In the genomic region with DNA sequence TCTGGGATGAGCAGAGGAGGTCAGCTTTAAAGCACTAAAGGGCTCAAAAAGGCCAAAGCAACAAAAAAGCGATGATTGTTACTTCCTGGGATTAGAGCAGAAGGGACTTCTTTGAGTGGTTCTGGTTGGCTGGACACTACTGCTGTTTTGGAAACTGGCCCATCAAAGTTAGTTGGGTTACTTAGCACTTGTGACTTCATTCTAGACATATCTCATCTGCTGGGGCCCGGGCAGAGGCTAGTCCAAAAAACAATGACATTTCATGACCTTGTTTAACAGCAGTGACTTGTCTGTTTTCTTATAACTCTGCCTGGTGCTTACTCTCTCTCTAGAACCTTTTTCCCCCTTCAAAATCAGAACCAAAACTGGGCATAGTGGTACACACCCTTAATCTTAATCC, we compare ENCODE assay signal across 18 mouse cellular contexts. TPM values are rescaled to one million over a fixed set of nuclear protein-coding genes. Genes with fewer than 3 reads are reported as not detected.
DNase-seq lines count a peak whose midpoint lies in the region; ATAC-seq and TF ChIP-seq lines count a peak whose summit lies in the region.
"Had no signal": no experiment of that assay in that cellular context is flagged by ENCODE, and none has a peak within 500 bp of the region (broad histone marks: within the 10 kb centered on the region; RNA-seq: fewer than 3 reads in every experiment).

No protein-coding gene starts in this region.

- no peak overlapping the region for H3K4me3 ChIP-seq in heart, embryonic 11.5 days (ENCODE audit: low read depth, low read length)
- H3K4me3 ChIP-seq in CH12.LX (replicated peaks in 1 of 3; ENCODE audit: low read depth in 2 of 3, low read length in 2 of 3, poor library complexity in 1 of 3), result no peak overlapping the region
- H3K4me3 ChIP-seq: embryonic facial prominence, embryonic 12.5 days; forebrain, embryonic 15.5 days; heart, adult 2 months; hindbrain, embryonic 10.5 days had no signal

- H3K27ac ChIP-seq in heart, embryonic 11.5 days (ENCODE audit: low read depth, low read length), result no peak overlapping the region
- H3K27ac ChIP-seq in CH12.LX (ENCODE audit: insufficient read depth, low read depth), result peak overlapping the region; percentile 95
- H3K27ac ChIP-seq: embryonic facial prominence, embryonic 12.5 days; forebrain, embryonic 15.5 days; heart, adult 2 months; hindbrain, embryonic 10.5 days; hindbrain, embryonic 14.5 days had no signal

- dilution Hi-C loops in CH12.LX (cut with MboI; ENCODE audit: extremely low pct_ligation_motif_present, extremely low pct_unique_long_range_greater_than_20kb, low sequenced_read_pairs), result no loop called here

- in situ Hi-C loops in CH12.LX (cut with MboI; ENCODE audit: low pct_ligation_motif_present, low pct_unique_long_range_greater_than_20kb, low sequenced_read_pairs), result no loop called here

- TF ChIP-seq EP300 in CH12.LX (IDR thresholded peaks at IDR 0.05; ENCODE audit: low read length), result peak; percentile 71

- no peaks in the 10 kb centered on the region for H3K36me3 ChIP-seq in heart, embryonic 11.5 days (ENCODE audit: control insufficient read depth, insufficient read depth, low read length)
- no peaks in the 10 kb centered on the region for H3K36me3 ChIP-seq in CH12.LX (replicated peaks in 1 of 2; ENCODE audit: control insufficient read depth in 1 of 2, insufficient read depth in 1 of 2, low read length in 1 of 2)
- H3K36me3 ChIP-seq: embryonic facial prominence, embryonic 12.5 days; forebrain, embryonic 15.5 days; hindbrain, embryonic 10.5 days had no signal

- peaks cover 31% of the 10 kb centered on the region for H3K79me2 ChIP-seq in CH12.LX (replicated peaks; ENCODE audit: control insufficient read depth, extremely low read depth, insufficient read depth, poor library complexity, severe bottlenecking)

- H3K9ac ChIP-seq in heart, embryonic 11.5 days (ENCODE audit: low read depth, low read length), result no peak overlapping the region
- peak overlapping the region; percentile 71 for H3K9ac ChIP-seq in CH12.LX (ENCODE audit: insufficient read depth, low read depth)
- H3K9ac ChIP-seq: embryonic facial prominence, embryonic 12.5 days; forebrain, embryonic 15.5 days; hindbrain, embryonic 14.5 days had no signal

- H3K4me1 ChIP-seq in heart, embryonic 11.5 days (ENCODE audit: control insufficient read depth, insufficient read depth, low read length), result no peaks in the 10 kb centered on the region
- peaks cover 5 to 63% of the 10 kb centered on the region in 2 experiments; a peak in 3 of 4 replicates for H3K4me1 ChIP-seq in CH12.LX (ENCODE audit: control insufficient read depth in 1 of 2, insufficient read depth in 2 of 2)
- H3K4me1 ChIP-seq: forebrain, embryonic 15.5 days; hindbrain, embryonic 10.5 days had no signal

- ATAC-seq in heart, embryonic 11.5 days (replicated peaks; ENCODE audit: insufficient number of reproducible peaks, low FRiP score, low TSS enrichment), result no peak
- ATAC-seq in granulocyte monocyte progenitor cell, adult 5-6 weeks (replicated peaks; ENCODE audit: poor library complexity, severe bottlenecking), result no peak
- ATAC-seq: forebrain, embryonic 15.5 days had no signal

- WGBS in heart, embryonic 11.5 days (ENCODE audit: insufficient replicate concordance), result 70% methylated on average over 2 of the region's 2 CpGs

- no peak; the same call in 1 of the 2 replicates for TF ChIP-seq RAD21 in CH12.LX (IDR thresholded peaks at IDR 0.05; ENCODE audit: low read depth, low read length)

- intact Hi-C loops in heart, postnatal 10 days (cut with DNase I), result no loop called here

- TF ChIP-seq CTCF in CH12.LX (conservative IDR thresholded peaks at IDR 0.05 in 1 of 2, IDR thresholded peaks at IDR 0.05 in 1 of 2; ENCODE audit: low read depth in 2 of 2, low read length in 2 of 2), result no peak

- peak; percentile 18 to 25 for DNase-seq in heart, postnatal 10 days
- peak; percentile 15 for DNase-seq in kidney, postnatal 10 days
- DNase-seq in kidney, adult 18-20 months, result no peak
- peak; percentile 70 for DNase-seq in CH12.LX (ENCODE audit: extremely low read depth)
- peak; percentile 8 to 31 for DNase-seq in kidney, postnatal 25 days
- DNase-seq: adrenal gland, postnatal 14 days; cerebellum, adult 11-12 months; cerebellum, adult 9-10 months; cerebellum, postnatal 25 days; gastrocnemius, postnatal 36 days; heart, adult 2 months had no signal

- H3K9me3 ChIP-seq in heart, embryonic 11.5 days (replicated peaks; ENCODE audit: control insufficient read depth, low read length), result no peaks in the 10 kb centered on the region
- H3K9me3 ChIP-seq in CH12.LX (replicated peaks; ENCODE audit: low read length), result no peaks in the 10 kb centered on the region
- H3K9me3 ChIP-seq: embryonic facial prominence, embryonic 12.5 days; forebrain, embryonic 15.5 days; G1E; hindbrain, embryonic 10.5 days had no signal

- no peaks in the 10 kb centered on the region for H3K27me3 ChIP-seq in heart, embryonic 11.5 days (ENCODE audit: control insufficient read depth, insufficient read depth, low read length)
- H3K27me3 ChIP-seq in CH12.LX (replicated peaks), result no peaks in the 10 kb centered on the region
- H3K27me3 ChIP-seq: embryonic facial prominence, embryonic 12.5 days; forebrain, embryonic 15.5 days had no signal

- H3K4me2 ChIP-seq in heart, embryonic 11.5 days, result no peak overlapping the region
- peak overlapping the region; percentile 41 for H3K4me2 ChIP-seq in CH12.LX (ENCODE audit: insufficient read depth, low read depth, poor library complexity, severe bottlenecking)
- H3K4me2 ChIP-seq: embryonic facial prominence, embryonic 12.5 days; forebrain, embryonic 15.5 days; hindbrain, embryonic 14.5 days had no signal

- TF ChIP-seq POLR2A in CH12.LX (IDR thresholded peaks at IDR 0.05; ENCODE audit: low read depth, low read length), result peak; percentile 4; the same call in 1 of the 2 replicates

TF ChIP-seq in CH12.LX, 34 proteins besides CTCF, POLR2A, EP300 and RAD21 (continues in another document):
- TF ChIP-seq KAT2A (IDR thresholded peaks at IDR 0.05; ENCODE audit: insufficient replicate concordance, low read length) (no peak), ELF1 (IDR thresholded peaks at IDR 0.05; ENCODE audit: low read depth, low read length) (0 out of 2 replicates have a peak, but pooled peaks have one; percentile 25), MEF2A (IDR thresholded peaks at IDR 0.05; ENCODE audit: borderline replicate concordance, low read depth, low read length) (no peak), MAZ (IDR thresholded peaks at IDR 0.05; ENCODE audit: low read depth, low read length) (no peak), TCF12 (IDR thresholded peaks at IDR 0.05; ENCODE audit: low read depth, low read length) (0 out of 2 replicates have a peak, but pooled peaks have one; percentile 17), GABPA (IDR thresholded peaks at IDR 0.05; ENCODE audit: insufficient replicate concordance, low read depth, low read length) (no peak), SMC3 (IDR thresholded peaks at IDR 0.05; ENCODE audit: low read depth, low read length) (no peak), NELFE (IDR thresholded peaks at IDR 0.05; ENCODE audit: low read depth, low read length) (no peak), TBP (conservative IDR thresholded peaks at IDR 0.05; ENCODE audit: low read depth, low read length) (no peak), CHD1 (IDR thresholded peaks at IDR 0.05; ENCODE audit: low read depth, low read length) (0 out of 2 replicates have a peak, but pooled peaks have one; percentile 37), MAFK (IDR thresholded peaks at IDR 0.05; ENCODE audit: insufficient replicate concordance, low read length) (no peak), BHLHE40 (IDR thresholded peaks at IDR 0.05; ENCODE audit: low read depth, low read length) (peak; percentile 49), UBTF (IDR thresholded peaks at IDR 0.05; ENCODE audit: low read depth, low read length) (no peak), USF2 (conservative IDR thresholded peaks at IDR 0.05; ENCODE audit: low read depth, low read length) (no peak), ZMIZ1 (IDR thresholded peaks at IDR 0.05; ENCODE audit: low read depth, low read length) (no peak), MXI1 (IDR thresholded peaks at IDR 0.05; ENCODE audit: low read depth, low read length) (no peak), MYC (IDR thresholded peaks at IDR 0.05; ENCODE audit: low read depth, low read length) (no peak), JUND (conservative IDR thresholded peaks at IDR 0.05; ENCODE audit: low read depth, low read length) (no peak), USF1 (IDR thresholded peaks at IDR 0.05; ENCODE audit: low read depth, low read length) (no peak), MAX (IDR thresholded peaks at IDR 0.05; ENCODE audit: low read length) (no peak), ZC3H11A (IDR thresholded peaks at IDR 0.05; ENCODE audit: low read depth, low read length) (no peak), RCOR1 (conservative IDR thresholded peaks at IDR 0.05; ENCODE audit: low read depth, low read length) (0 out of 2 replicates have a peak, but pooled peaks have one; percentile 34), IRF4 (IDR thresholded peaks at IDR 0.05; ENCODE audit: low read depth, low read length) (peak; percentile 68), ZNF384 (IDR thresholded peaks at IDR 0.05; ENCODE audit: low read depth, low read length) (0 out of 2 replicates have a peak, but pooled peaks have one; percentile 7), JUN (IDR thresholded peaks at IDR 0.05; ENCODE audit: insufficient read depth, low read depth, low read length) (no peak), ETS1 (conservative IDR thresholded peaks at IDR 0.05; ENCODE audit: low read depth, low read length) (peak; percentile 74), SIN3A (IDR thresholded peaks at IDR 0.05; ENCODE audit: low read length) (peak; percentile 51; the same call in 1 of the 2 replicates), E2F4 (IDR thresholded peaks at IDR 0.05; ENCODE audit: insufficient replicate concordance, low read depth, low read length) (no peak), NRF1 (IDR thresholded peaks at IDR 0.05; ENCODE audit: low read depth, low read length) (no peak), ZKSCAN1 (IDR thresholded peaks at IDR 0.05; ENCODE audit: borderline replicate concordance, low read depth, low read length) (no peak), CHD2 (IDR thresholded peaks at IDR 0.05; ENCODE audit: low read length) (no peak), PAX5 (IDR thresholded peaks at IDR 0.05; ENCODE audit: low read length) (no peak), POLR2AphosphoS2 (IDR thresholded peaks at IDR 0.05; ENCODE audit: low read depth, low read length) (0 out of 2 replicates have a peak, but pooled peaks have one; percentile 59)

RNA-seq across cellular contexts. Expression of a gene that starts 59.9 kb away (rescaled TPM):
- 10 to 100 TPM; 25.2 to 27.4 TPM for total RNA-seq in heart, postnatal 10 days (2021)
- 17.1 and 18.6 TPM in 2 replicates for polyA plus RNA-seq in heart, embryonic 11.5 days (2014; fragmentation: Nextera tagmentation; extraction: Ambion mirVana)
- 40.2 and 60.6 TPM in 2 replicates for total RNA-seq in CH12.LX (2012; rRNA removed)
- 124 TPM in 2 replicates for total RNA-seq in CH12.LX (2014; rRNA removed)
- 75.4 and 86.0 TPM in 2 replicates for polyA plus RNA-seq in CH12.LX (2012; ENCODE audit: insufficient read length, low read depth)
- total RNA-seq in granulocyte monocyte progenitor cell, adult 5-6 weeks (2014; fragmentation: Nextera tagmentation), result 114 and 142 TPM in 2 replicates
- 169 and 181 TPM in 2 replicates for total RNA-seq in granulocyte monocyte progenitor cell, adult 5-6 weeks (2017)
